8 mouse cellular contexts compared by ENCODE assay signal in the genomic region with DNA sequence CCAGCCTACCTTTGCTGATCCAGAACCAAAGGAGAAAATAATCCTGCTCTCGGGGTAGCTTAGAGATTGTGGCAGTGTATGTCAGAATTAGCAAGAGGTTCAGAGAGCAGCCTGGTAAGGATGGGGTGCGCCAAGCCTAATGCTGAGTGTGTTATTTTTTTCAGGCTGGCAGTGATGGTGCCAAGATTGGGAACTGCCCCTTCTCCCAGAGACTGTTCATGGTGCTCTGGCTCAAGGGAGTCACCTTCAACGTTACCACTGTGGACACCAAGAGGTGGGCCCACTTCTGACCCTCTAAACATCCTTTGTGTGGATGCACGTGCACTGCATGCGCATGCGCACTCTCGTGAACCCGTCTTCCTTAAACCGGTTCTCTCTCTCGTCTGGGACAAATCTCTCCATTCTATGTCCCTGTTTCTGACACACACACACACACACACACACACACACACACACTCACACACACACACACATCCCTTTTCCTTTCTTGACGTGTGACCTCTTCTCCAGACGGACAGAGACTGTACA. TPM values are rescaled to one million over a fixed set of nuclear protein-coding genes. Genes with fewer than 3 reads are reported as not detected.
DNase-seq lines count a peak whose midpoint lies in the region; ATAC-seq and TF ChIP-seq lines count a peak whose summit lies in the region.

No protein-coding gene starts in this region.

- H3K4me1 ChIP-seq in heart, embryonic 12.5 days (replicated peaks), result peaks cover 41% of the 10 kb centered on the region
- peaks cover 75% of the 10 kb centered on the region for H3K4me1 ChIP-seq in G1E (ENCODE audit: insufficient read depth, low read depth, low read length)
- peaks cover 53% of the 10 kb centered on the region for H3K4me1 ChIP-seq in hindbrain, embryonic 10.5 days (replicated peaks)
- H3K4me1 ChIP-seq in midbrain, embryonic 11.5 days (ENCODE audit: control insufficient read depth, insufficient read depth, low read length), result peaks cover 40% of the 10 kb centered on the region

- no peak for TF ChIP-seq CTCF in G1E (IDR thresholded peaks at IDR 0.05; ENCODE audit: low read depth, low read length)

- no peak for ATAC-seq in heart, embryonic 12.5 days (ENCODE audit: insufficient number of reproducible peaks, low FRiP score)
- no peak for ATAC-seq in G1E (ENCODE audit: extremely low read depth, insufficient number of reproducible peaks, low FRiP score, poor library complexity, severe bottlenecking)
- ATAC-seq in midbrain, embryonic 11.5 days (ENCODE audit: low FRiP score), result no peak

- H3K4me3 ChIP-seq in heart, embryonic 12.5 days, result peak overlapping the region; percentile 75
- H3K4me3 ChIP-seq in G1E (ENCODE audit: low read depth, low read length), result peak overlapping the region; percentile 81
- peak overlapping the region; percentile 76 for H3K4me3 ChIP-seq in hindbrain, embryonic 10.5 days
- peak overlapping the region; percentile 54 for H3K4me3 ChIP-seq in midbrain, embryonic 11.5 days (ENCODE audit: low read depth, low read length)

- H3K9ac ChIP-seq in heart, embryonic 12.5 days, result peak overlapping the region; percentile 94
- peak overlapping the region; percentile 83 for H3K9ac ChIP-seq in midbrain, embryonic 11.5 days (ENCODE audit: low read length)

- no peak for DNase-seq in heart, postnatal 4 days
- DNase-seq in G1E (ENCODE audit: low spot score), result no peak
- DNase-seq in hindbrain, embryonic 10.5 days (ENCODE audit: low spot score), result no peak
- no peak for DNase-seq in midbrain, embryonic 11.5 days (ENCODE audit: low spot score, missing footprints)
- DNase-seq in embryo, embryonic 10 days (ENCODE audit: low spot score), result no peak
- no peak for DNase-seq in frontal cortex, postnatal 25 days (ENCODE audit: low spot score in 2 of 2)
- no peak for DNase-seq in right cerebral cortex, postnatal 14 days

- H3K9me3 ChIP-seq in heart, embryonic 12.5 days (replicated peaks), result no peaks in the 10 kb centered on the region; the same call in 1 of the 2 replicates
- H3K9me3 ChIP-seq in G1E (replicated peaks), result no peaks in the 10 kb centered on the region
- H3K9me3 ChIP-seq in hindbrain, embryonic 10.5 days, result 0 out of 2 replicates have a peak, but pooled peaks cover 5% of the 10 kb centered on the region
- H3K9me3 ChIP-seq in midbrain, embryonic 11.5 days (ENCODE audit: control insufficient read depth, low read length), result no peaks in the 10 kb centered on the region

- peak overlapping the region; percentile 99 for H3K27ac ChIP-seq in heart, embryonic 12.5 days (ENCODE audit: poor library complexity, severe bottlenecking)
- peak overlapping the region; percentile 97 for H3K27ac ChIP-seq in hindbrain, embryonic 10.5 days
- H3K27ac ChIP-seq in midbrain, embryonic 11.5 days (ENCODE audit: low read depth, low read length), result peak overlapping the region; percentile 88

- no peaks in the 10 kb centered on the region for H3K27me3 ChIP-seq in heart, embryonic 12.5 days (replicated peaks)
- H3K27me3 ChIP-seq in G1E (ENCODE audit: insufficient read depth, low read length), result no peaks in the 10 kb centered on the region
- no peaks in the 10 kb centered on the region for H3K27me3 ChIP-seq in hindbrain, embryonic 10.5 days (ENCODE audit: insufficient read depth, poor library complexity, severe bottlenecking)
- H3K27me3 ChIP-seq in midbrain, embryonic 11.5 days (ENCODE audit: control insufficient read depth, insufficient read depth, low read length), result no peaks in the 10 kb centered on the region

- WGBS in heart, embryonic 12.5 days, result 68% methylated on average over 12 of the region's 12 CpGs
- 81% methylated on average over 12 of the region's 12 CpGs for WGBS in hindbrain, embryonic 10.5 days
- WGBS in midbrain, embryonic 11.5 days, result 81% methylated on average over 12 of the region's 12 CpGs

- peak overlapping the region; percentile 88 for H3K4me2 ChIP-seq in heart, embryonic 12.5 days
- H3K4me2 ChIP-seq in midbrain, embryonic 11.5 days, result peak overlapping the region; percentile 68

- peaks cover 48% of the 10 kb centered on the region for H3K36me3 ChIP-seq in heart, embryonic 12.5 days
- peaks cover 59% of the 10 kb centered on the region for H3K36me3 ChIP-seq in G1E (replicated peaks)
- H3K36me3 ChIP-seq in hindbrain, embryonic 10.5 days, result peaks cover 52% of the 10 kb centered on the region
- peaks cover 15% of the 10 kb centered on the region for H3K36me3 ChIP-seq in midbrain, embryonic 11.5 days (ENCODE audit: control insufficient read depth, insufficient read depth, low read length)

RNA-seq across cellular contexts. Expression of gene Clic1, which starts 2.6 kb away (rescaled TPM):
- polyA plus RNA-seq in heart, embryonic 12.5 days (2016; fragmentation: Nextera tagmentation; extraction: Ambion mirVana), result 349 and 354 TPM in 2 replicates
- total RNA-seq in heart, postnatal 4 days (2021), result 100 to 1,000 TPM; 166 to 167 TPM
- total RNA-seq in G1E (2014; fragmentation: Nextera tagmentation) (211 and 218 TPM in 2 replicates), G1E (2017) (562 and 724 TPM in 2 replicates)
- polyA plus RNA-seq in G1E (2012), result 233 and 258 TPM in 2 replicates
- polyA plus RNA-seq in hindbrain, embryonic 10.5 days (2016; fragmentation: Nextera tagmentation; extraction: Ambion mirVana), result 232 and 239 TPM in 2 replicates
- 73.8 and 83.9 TPM in 2 replicates for polyA plus RNA-seq in midbrain, embryonic 11.5 days (2014; fragmentation: Nextera tagmentation; extraction: Ambion mirVana)

RNA-seq across cellular contexts. Expression of gene Msh5, which starts 5.8 kb away (rescaled TPM):
- 3.5 and 4.9 TPM in 2 replicates for polyA plus RNA-seq in heart, embryonic 12.5 days (2016; fragmentation: Nextera tagmentation; extraction: Ambion mirVana)
- total RNA-seq in heart, postnatal 4 days (2021), result 1 to 10 TPM; 4.0 to 6.5 TPM
- total RNA-seq in G1E (2014; fragmentation: Nextera tagmentation), result 41.7 and 45.5 TPM in 2 replicates
- 11.8 and 12.4 TPM in 2 replicates for total RNA-seq in G1E (2017)
- 11.3 and 11.5 TPM in 2 replicates for polyA plus RNA-seq in G1E (2012)
- 3.9 and 6.4 TPM in 2 replicates for polyA plus RNA-seq in hindbrain, embryonic 10.5 days (2016; fragmentation: Nextera tagmentation; extraction: Ambion mirVana)
- 5.0 and 5.2 TPM in 2 replicates for polyA plus RNA-seq in midbrain, embryonic 11.5 days (2014; fragmentation: Nextera tagmentation; extraction: Ambion mirVana)

RNA-seq across cellular contexts. Expression of gene Ddah2, which starts 6.5 kb away (rescaled TPM):
- polyA plus RNA-seq in heart, embryonic 12.5 days (2016; fragmentation: Nextera tagmentation; extraction: Ambion mirVana), result 192 and 205 TPM in 2 replicates
- 100 to 1,000 TPM; 104 to 106 TPM for total RNA-seq in heart, postnatal 4 days (2021)
- total RNA-seq in G1E (2014; fragmentation: Nextera tagmentation) (52.4 and 70.3 TPM in 2 replicates), G1E (2017) (179 and 180 TPM in 2 replicates)
- polyA plus RNA-seq in G1E (2012), result 242 and 291 TPM in 2 replicates
- 536 and 664 TPM in 2 replicates for polyA plus RNA-seq in hindbrain, embryonic 10.5 days (2016; fragmentation: Nextera tagmentation; extraction: Ambion mirVana)
- polyA plus RNA-seq in midbrain, embryonic 11.5 days (2014; fragmentation: Nextera tagmentation; extraction: Ambion mirVana), result 614 and 653 TPM in 2 replicates

RNA-seq across cellular contexts. Expression of gene Ly6g6c, which starts 12.9 kb away (rescaled TPM):
- polyA plus RNA-seq in heart, embryonic 12.5 days (2016; fragmentation: Nextera tagmentation; extraction: Ambion mirVana), result 0.27 TPM in 1 of 2 replicates, not detected in the other
- total RNA-seq in heart, postnatal 4 days (2021), result not detected
- total RNA-seq in G1E (2014; fragmentation: Nextera tagmentation) (not detected in 2 replicates), G1E (2017) (0.16 TPM in 1 of 2 replicates, not detected in the other)
- polyA plus RNA-seq in G1E (2012), result not detected in 2 replicates
- polyA plus RNA-seq in hindbrain, embryonic 10.5 days (2016; fragmentation: Nextera tagmentation; extraction: Ambion mirVana), result 0.20 and 0.27 TPM in 2 replicates
- not detected in 2 replicates for polyA plus RNA-seq in midbrain, embryonic 11.5 days (2014; fragmentation: Nextera tagmentation; extraction: Ambion mirVana)

RNA-seq across cellular contexts. Expression of gene Mpig6b, which starts 13.6 kb away (rescaled TPM):
- polyA plus RNA-seq in heart, embryonic 12.5 days (2016; fragmentation: Nextera tagmentation; extraction: Ambion mirVana), result 1.2 and 2.0 TPM in 2 replicates
- under 1 TPM in 1 of 2 experiments, not detected in 1; 0.47 TPM for total RNA-seq in heart, postnatal 4 days (2021)
- total RNA-seq in G1E (2014; fragmentation: Nextera tagmentation) (not detected in 2 replicates), G1E (2017) (0.06 TPM in 1 of 2 replicates, not detected in the other)
- polyA plus RNA-seq in G1E (2012), result not detected in 2 replicates
- polyA plus RNA-seq in hindbrain, embryonic 10.5 days (2016; fragmentation: Nextera tagmentation; extraction: Ambion mirVana), result 0.76 and 1.1 TPM in 2 replicates
- 0.76 and 0.89 TPM in 2 replicates for polyA plus RNA-seq in midbrain, embryonic 11.5 days (2014; fragmentation: Nextera tagmentation; extraction: Ambion mirVana)
